Mouse (Mus musculus) spleen, adult 2 months (tissue): ENCODE measurements at regions not wholly inside any gene's neighbourhood (a gene's known extent, or its start where the extent isn't known, plus 50 kb on each side); places are given as distances from the start of the nearest gene placed in this dataset.

Source experiments
- CTCF ChIP-seq: fragments of 200-500 bp; IDR thresholded peaks from 2 replicates; pipeline ENCODE4 v1.5.1; 2011; ENCODE audit warnings: mild to moderate bottlenecking, inconsistent platforms; ENCODE audit not compliant: insufficient read depth, insufficient read length, insufficient replicate concordance; ENCODE audit errors: extremely low read depth
- POLR2A ChIP-seq: fragments of 200-500 bp; IDR thresholded peaks from 2 replicates; pipeline ENCODE4 v1.6.1; 2011; ENCODE audit warnings: low read depth, low read length, inconsistent platforms

DNA sequence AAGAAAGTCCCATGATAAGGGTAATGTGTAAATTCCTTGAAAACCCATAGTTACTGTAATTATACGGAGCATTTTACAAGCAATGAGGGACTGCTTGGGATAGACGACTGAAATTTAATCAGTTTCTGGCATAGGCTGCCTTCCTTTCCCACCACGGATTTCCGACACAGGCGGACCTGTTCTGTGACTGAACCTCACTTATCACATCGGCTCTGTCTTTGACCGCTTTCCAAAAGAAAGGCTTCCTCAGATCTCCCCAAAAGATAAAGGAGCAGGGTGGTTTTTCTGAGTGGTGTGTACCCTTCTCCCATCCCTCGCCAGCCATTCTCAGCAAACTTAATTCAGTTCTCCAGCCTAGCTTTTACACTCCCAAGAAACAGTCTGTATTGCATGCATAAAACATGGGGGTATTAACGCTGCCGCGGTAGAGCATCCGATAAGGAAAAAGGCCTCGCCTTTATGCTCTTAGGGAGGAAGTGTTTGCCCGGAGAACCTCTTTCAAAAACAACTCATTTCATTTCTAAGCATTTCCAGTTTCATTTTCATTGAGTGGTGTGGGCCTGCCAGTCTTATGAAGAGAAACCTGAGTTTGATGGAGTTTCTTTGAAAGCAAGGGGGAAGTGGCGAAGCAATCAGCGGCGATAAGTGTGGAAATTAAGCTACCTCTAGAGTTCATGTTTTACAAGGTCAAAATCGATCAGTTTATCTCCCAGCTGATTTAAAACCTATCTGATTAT is 435.8 kb upstream of the Adgrl2 start:
- no peak for TF ChIP-seq CTCF
- no peak for TF ChIP-seq POLR2A
